Mouse (Mus musculus) kidney, adult 8-10 months (tissue): ENCODE measurements at regions not wholly inside any gene's neighbourhood (a gene's known extent, or its start where the extent isn't known, plus 50 kb on each side); places are given as distances from the start of the nearest gene placed in this dataset.
A peak's percentile ranks its signal among the peaks of the same experiment; 100 is the strongest.

Source experiments
- DNase-seq, 2 experiments: peaks; one replicate each; pipeline ENCODE4 v3.0.0; 2022

GRCm38 (mm10) chr5:74943737-74944403 is 100.7 kb downstream of the Chic2 start:
- DNase-seq, result peak; percentile 82 to 88

DNA sequence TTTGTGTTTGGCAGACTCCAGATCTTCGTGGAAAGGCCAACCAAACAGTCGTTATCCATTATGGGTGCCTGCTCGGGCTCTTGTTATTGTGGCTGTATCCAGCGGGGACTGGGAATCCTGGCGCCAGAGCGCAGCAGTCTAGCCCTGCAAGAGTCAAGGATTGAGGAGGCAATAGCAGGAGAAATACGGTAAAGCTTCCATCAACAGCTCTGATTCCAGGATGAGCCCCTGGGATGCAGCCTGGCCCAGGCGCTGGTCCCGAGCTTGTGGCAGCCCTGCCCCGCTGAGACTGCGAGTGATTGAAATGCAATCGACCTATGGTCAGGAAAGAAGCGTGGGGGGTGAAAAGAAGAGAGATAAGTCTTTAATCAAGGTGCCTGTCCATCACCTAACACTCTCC is 103.1 kb downstream of the Chic2 start:
- no peak for DNase-seq

DNA sequence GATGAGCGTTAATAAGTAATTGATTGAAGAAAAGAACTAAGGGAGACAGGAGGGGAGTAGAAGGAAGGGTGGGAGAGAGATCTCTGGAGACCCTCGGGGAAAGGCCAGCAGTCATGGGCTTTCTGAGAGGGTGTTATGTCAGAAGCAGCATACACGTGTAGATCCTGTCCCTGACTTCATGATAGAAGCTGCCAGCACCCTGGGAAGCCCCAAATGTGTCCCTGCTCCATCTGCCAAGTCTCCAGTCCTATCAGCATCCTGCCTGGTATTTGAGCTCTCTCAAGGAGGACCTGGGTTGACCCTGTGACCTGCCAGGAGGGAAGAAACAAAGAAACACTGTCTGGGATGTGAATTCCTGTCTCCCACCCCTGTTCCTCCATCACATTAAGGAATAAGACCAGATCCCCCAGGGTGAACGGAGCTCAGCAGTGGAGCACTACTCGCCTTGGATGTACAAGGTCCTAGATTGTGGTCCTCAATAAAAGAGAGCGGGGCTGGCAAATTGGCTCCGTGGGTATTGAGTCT is 107.1 kb downstream of the Chic2 start:
- no peak for DNase-seq

DNA sequence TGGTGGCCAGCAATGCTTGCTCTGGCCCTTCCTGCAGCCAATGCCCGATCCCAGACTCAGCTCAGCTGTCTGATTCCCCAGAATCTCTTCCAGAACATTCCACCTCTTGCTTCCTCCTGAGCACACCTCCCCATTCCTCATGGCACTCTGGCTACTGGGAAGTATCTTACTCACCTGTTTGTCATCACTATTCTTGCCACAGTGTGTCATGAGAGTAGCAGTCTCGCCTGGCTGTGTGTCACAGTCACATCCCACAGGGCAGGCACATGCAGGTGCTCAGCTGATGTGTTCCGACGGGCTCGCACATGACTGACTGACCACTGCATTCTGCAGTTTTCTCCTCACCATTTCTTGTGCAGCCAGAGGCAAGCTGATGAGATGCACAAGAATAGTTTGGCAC is 108.5 kb downstream of the Chic2 start:
- DNase-seq, result no peak

GRCm38 (mm10) chr5:74935676-74936075 is 108.9 kb downstream of the Chic2 start:
- peak; percentile 5 to 31 for DNase-seq

- DNase-seq, result no peak
Measured at GRCm38 (mm10) chr5:74933276-74933675, 111.3 kb downstream of the Chic2 start.

GRCm38 (mm10) chr5:74932206-74932605 is 112.4 kb downstream of the Chic2 start:
- no peak for DNase-seq

DNA sequence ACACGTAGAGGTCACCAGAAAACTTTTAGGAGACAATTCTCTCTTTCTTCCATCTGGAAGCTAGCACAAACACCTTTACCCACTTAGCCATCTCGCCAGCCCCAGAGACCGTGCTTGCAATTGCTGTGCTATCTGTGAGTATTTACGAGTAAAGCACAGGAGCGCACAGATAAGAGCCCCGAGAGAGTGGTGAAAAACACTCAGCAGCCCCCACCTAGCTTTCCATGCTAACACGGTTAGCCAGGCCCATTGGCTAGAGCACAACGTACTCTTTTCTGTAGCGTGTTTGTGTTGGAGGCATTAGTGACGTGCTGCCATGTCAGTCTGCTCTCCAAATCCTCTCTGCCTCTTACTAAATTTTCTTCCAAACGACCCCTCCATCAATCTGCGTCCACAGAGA is 112.8 kb downstream of the Chic2 start:
- no peak for DNase-seq

GRCm38 (mm10) chr5:74927543-74927942 is 117.0 kb downstream of the Chic2 start:
- no peak for DNase-seq

DNA sequence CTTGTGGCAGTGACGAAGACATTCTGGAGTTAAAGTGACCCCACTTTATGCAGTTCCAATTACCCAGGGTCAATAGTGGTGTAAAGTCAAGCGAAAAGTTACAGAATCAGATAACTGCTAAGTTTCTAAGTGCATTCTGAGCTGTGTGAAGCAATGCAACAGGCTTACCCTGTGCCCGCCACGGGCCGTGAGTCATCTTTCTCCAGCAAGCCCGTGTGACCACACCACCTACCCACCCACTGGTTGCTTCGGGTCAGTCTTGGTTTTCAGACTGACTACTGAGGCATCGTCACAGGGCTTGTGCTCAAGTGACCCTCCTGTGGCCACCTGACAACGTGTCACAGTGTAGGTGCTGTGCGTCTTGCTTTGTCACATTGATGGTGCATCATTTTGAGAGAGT is 118.8 kb downstream of the Chic2 start:
- DNase-seq, result no peak

DNA sequence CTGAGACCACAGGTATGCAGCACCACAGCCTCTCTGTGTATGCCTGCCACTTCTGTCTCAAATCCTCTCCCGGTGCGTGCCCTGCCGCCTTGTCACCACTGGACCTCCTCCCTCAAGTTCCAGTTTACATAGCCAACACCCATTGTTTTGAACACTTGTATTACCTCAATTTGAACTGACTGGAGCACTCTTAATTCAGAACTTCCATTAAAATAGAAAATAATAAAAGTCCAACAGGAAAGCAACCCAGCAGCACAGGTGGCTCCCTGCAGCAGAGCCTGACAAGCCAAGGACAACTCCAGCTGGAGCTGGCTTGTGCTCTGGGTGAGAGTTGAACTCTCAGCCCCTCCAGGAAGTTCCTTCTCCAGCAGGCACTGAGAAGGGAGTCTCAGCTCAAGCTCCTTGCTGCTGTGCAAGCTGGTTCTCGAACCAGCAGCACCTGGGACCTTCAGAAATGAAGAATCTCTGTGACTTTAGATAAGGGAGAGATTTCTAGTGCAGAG is 120.5 kb downstream of the Chic2 start:
- DNase-seq, result no peak

GRCm38 (mm10) chr5:74923337-74923736 is 121.2 kb downstream of the Chic2 start:
- DNase-seq, result no peak

DNA sequence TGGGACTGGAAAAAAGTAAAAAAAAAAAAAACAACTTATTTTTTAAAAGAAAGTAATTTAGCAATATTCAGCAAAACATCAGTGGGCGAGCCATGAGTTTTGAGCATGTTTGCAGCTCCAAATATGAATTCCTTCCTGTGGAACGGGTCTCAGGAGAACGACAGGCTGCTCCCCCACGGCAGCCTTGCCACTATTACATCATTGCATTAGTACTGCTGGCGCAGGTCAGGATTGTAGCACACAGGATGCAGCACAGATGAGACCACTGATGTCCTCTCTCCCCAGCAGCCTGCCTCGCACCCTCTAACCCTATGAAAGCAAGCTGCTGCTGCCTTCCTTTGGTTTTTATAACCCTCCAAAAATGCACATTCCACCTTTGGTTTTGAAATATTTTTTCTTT is 121.7 kb downstream of the Chic2 start:
- DNase-seq, result no peak

DNA sequence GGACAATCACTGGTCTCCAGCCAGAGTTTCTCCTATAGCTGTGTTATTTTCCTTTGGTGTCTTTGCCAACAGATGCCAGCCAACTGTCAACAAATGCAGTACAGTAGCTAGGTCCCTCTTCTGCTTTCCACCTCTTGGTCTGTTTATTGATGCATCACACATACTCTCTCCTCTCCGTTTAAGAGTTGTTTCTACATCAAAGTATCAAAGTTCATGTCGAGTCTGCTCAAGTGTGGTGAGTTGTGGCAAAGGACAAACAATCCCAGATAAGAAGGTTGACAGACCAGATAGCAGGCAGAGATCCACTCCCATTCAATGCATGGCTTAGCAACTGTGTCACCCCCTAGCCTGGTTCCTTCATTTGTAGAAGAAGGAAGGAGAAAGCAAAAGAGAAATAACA is 123.6 kb downstream of the Chic2 start:
- DNase-seq, result peak in 1 of 2 experiments; percentile 18

DNA sequence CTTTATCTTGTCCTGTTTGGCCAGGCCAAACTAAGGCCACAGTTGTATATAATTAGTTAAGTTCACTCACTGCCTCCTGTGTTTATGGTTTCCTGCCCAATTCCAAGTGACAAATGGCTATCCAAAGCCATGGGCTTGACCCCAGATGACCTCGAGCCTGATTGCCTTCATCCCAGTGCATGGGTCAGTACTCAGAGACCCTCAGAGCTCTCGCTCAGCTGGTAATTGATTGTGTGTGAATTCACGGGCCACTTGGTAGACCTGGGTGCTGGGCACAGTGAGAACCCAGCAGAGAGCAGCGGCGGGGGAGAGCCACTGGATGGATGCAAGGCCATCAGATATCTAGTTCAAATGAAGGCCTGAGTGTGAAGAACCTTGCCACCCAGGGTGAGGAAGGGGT is 124.1 kb downstream of the Chic2 start:
- no peak for DNase-seq

- DNase-seq, result no peak
Measured at GRCm38 (mm10) chr5:74905504-74906061, 139.0 kb downstream of the Chic2 start.

- peak in 1 of 2 experiments; percentile 12 for DNase-seq
Measured at GRCm38 (mm10) chr5:74904927-74905503, 139.6 kb downstream of the Chic2 start.

DNA sequence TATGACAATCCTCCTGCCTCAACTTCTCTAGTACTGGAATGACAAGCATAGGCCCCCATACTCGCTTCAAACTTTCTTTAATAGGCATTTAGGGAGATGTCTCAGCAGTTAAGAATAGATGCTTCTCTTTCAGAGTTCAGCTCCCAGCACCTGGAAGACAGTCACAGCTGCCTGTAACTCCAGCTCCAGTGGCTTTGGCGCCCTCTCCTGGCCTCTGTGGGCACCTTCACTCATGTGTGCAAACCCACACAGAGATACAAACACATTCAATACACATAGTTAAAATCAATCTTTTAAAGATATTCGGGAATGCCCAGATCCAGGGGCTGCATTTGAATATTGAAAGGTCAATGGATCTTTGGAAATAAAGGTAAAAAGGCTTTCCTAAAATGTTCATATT is 140.2 kb downstream of the Chic2 start:
- no peak for DNase-seq

- no peak for DNase-seq
Measured at GRCm38 (mm10) chr5:74903711-74904110, 140.9 kb downstream of the Chic2 start.

GRCm38 (mm10) chr5:74897133-74897532 is 147.4 kb downstream of the Chic2 start:
- no peak for DNase-seq

- DNase-seq, result no peak
Measured at GRCm38 (mm10) chr5:74893276-74893675, 151.3 kb downstream of the Chic2 start.

DNA sequence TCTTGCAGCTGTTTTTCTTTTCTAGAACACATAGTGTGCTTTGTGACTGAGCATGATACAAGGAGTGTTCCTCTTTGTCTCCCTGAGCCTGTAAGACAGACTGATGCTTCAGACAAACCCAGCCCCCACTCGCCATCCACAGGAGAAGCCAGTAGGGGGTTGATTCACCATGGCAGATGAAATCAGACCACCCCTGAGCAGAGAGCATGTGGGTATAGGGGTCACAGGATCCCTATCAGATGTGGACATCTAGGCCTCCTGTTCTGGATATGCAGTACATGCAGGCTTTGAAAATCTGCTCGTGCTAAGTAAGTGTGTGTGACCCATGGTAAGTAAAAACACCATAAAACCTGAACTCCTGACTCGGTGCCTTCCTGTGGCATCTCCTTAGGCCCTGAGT is 153.0 kb downstream of the Chic2 start:
- no peak for DNase-seq

DNA sequence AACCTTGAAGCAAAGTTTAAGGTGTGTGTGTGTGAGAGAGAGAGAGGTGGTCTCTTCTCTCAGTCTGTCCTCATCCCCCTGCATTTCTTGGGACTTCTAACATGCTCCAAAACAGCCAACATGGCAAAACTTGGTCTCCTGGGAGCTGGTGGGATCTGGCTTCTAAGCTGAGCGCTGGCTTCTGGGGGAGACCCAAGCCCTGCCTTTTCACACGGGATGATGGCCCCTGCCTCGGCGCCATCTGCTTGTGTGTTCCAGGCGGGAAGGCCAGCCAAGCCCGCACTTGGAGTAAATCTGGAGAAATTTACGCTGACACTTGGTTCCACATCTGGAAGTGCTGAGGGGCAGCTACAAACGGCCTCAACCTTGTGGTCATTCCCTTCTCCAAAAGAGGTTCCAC is 155.6 kb downstream of the Chic2 start:
- no peak for DNase-seq

DNA sequence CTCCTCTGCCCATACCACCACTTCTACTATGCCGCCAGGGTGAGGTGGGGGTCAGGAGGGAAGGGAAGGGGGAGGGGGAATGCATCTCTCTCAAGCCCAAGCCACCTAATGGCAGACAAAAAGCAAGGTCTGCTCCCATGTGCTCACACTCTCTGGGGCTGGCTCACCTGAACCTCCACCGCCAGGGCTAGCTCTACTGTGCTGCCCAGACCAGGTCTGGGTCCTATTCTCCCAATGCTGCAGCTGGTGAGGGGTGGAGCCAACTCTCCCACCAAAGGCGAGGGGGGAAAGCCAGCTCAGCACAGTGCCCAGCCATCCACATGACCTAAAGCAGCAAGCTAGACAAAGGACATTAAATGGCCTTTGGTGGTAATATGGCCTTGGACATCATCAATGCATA is 158.6 kb downstream of the Chic2 start:
- no peak for DNase-seq
